17 mouse cellular contexts compared by ENCODE assay signal in genomic region chr10:119003839-119004238, GRCm38 (mm10).
DNase-seq lines count a peak whose midpoint lies in the region; ATAC-seq and TF ChIP-seq lines count a peak whose summit lies in the region.
"Had no signal": no experiment of that assay in that cellular context is flagged by ENCODE, and none has a peak within 500 bp of the region (broad histone marks: within the 10 kb centered on the region; RNA-seq: fewer than 3 reads in every experiment).

No protein-coding gene starts in this region.

- H3K9me3 ChIP-seq in kidney, postnatal 0 days (replicated peaks; ENCODE audit: low read length), result no peaks in the 10 kb centered on the region
- H3K9me3 ChIP-seq in stomach, embryonic 16.5 days (replicated peaks; ENCODE audit: control insufficient read depth, low read length), result no peaks in the 10 kb centered on the region
- H3K9me3 ChIP-seq: forebrain, embryonic 15.5 days; hindbrain, embryonic 13.5 days; megakaryocyte, embryonic 14.5 days; neural tube, embryonic 12.5 days had no signal

- peak; percentile 9 for DNase-seq in kidney, postnatal 0 days (ENCODE audit: low spot score)
- DNase-seq in kidney, postnatal 14 days, result no peak
- peak; percentile 53 for DNase-seq in urinary bladder, postnatal 14 days (ENCODE audit: low spot score)
- DNase-seq in urinary bladder, adult 2 months (ENCODE audit: low spot score), result no peak
- peak; percentile 50 for DNase-seq in induced T-regulatory cell, adult 2 months (ENCODE audit: low read depth)
- no peak for DNase-seq in heart, postnatal 36 days
- no peak for DNase-seq in heart, postnatal 4 days
- DNase-seq: cerebellum, adult 11 months; cerebellum, postnatal 14 days; gastrocnemius, postnatal 36 days; kidney, adult 11 months; kidney, postnatal 10 days had no signal

- H3K9ac ChIP-seq in kidney, postnatal 0 days (ENCODE audit: low read depth, low read length), result no peak overlapping the region
- H3K9ac ChIP-seq in stomach, embryonic 16.5 days (ENCODE audit: low read length), result no peak overlapping the region
- H3K9ac ChIP-seq: forebrain, embryonic 15.5 days; hindbrain, embryonic 13.5 days; neural tube, embryonic 12.5 days had no signal

- no peaks in the 10 kb centered on the region for H3K36me3 ChIP-seq in kidney, postnatal 0 days (ENCODE audit: insufficient read depth, low read length)
- H3K36me3 ChIP-seq in stomach, embryonic 16.5 days (ENCODE audit: control insufficient read depth, insufficient read depth, low read length), result no peaks in the 10 kb centered on the region
- H3K36me3 ChIP-seq: forebrain, embryonic 15.5 days; hindbrain, embryonic 13.5 days; neural tube, embryonic 12.5 days had no signal

- 54% methylated on average over 5 of the region's 5 CpGs for WGBS in kidney, postnatal 0 days
- WGBS in stomach, embryonic 16.5 days, result 51% methylated on average over 5 of the region's 5 CpGs

- H3K4me1 ChIP-seq in kidney, postnatal 0 days (replicated peaks; ENCODE audit: insufficient read depth, low read length), result no peaks in the 10 kb centered on the region
- no peaks in the 10 kb centered on the region for H3K4me1 ChIP-seq in stomach, embryonic 16.5 days (ENCODE audit: control insufficient read depth, insufficient read depth, low read length)
- H3K4me1 ChIP-seq: hindbrain, embryonic 13.5 days; megakaryocyte, embryonic 14.5 days; neural tube, embryonic 12.5 days had no signal

- no peak overlapping the region for H3K4me2 ChIP-seq in kidney, postnatal 0 days (ENCODE audit: low read length)
- no peak overlapping the region for H3K4me2 ChIP-seq in stomach, embryonic 16.5 days (ENCODE audit: low read depth, low read length)
- H3K4me2 ChIP-seq: forebrain, embryonic 15.5 days; hindbrain, embryonic 13.5 days; neural tube, embryonic 12.5 days had no signal

- no peaks in the 10 kb centered on the region for H3K27me3 ChIP-seq in kidney, postnatal 0 days (ENCODE audit: insufficient read depth, low read length)
- H3K27me3 ChIP-seq in stomach, embryonic 16.5 days (ENCODE audit: control insufficient read depth, insufficient read depth, low read length), result no peaks in the 10 kb centered on the region
- H3K27me3 ChIP-seq: forebrain, embryonic 15.5 days; hindbrain, embryonic 13.5 days; neural tube, embryonic 12.5 days had no signal

- no peak for TF ChIP-seq CTCF in kidney, postnatal 0 days (IDR thresholded peaks at IDR 0.05; ENCODE audit: low read depth)

- no peak overlapping the region for H3K27ac ChIP-seq in kidney, postnatal 0 days
- H3K27ac ChIP-seq in stomach, embryonic 16.5 days (ENCODE audit: low read length), result peak overlapping the region; percentile 30; the same call in 1 of the 2 replicates
- H3K27ac ChIP-seq: forebrain, embryonic 15.5 days; hindbrain, embryonic 13.5 days; neural tube, embryonic 12.5 days had no signal

- no peak for ATAC-seq in kidney, postnatal 0 days (replicated peaks; ENCODE audit: low FRiP score, low read depth)
- peak; percentile 44; the same call in 1 of the 2 replicates for ATAC-seq in stomach, embryonic 16.5 days (ENCODE audit: insufficient read depth, low FRiP score)
- ATAC-seq: forebrain, embryonic 15.5 days had no signal

- intact Hi-C loops in heart, postnatal 36 days (cut with DNase I), result no loop called here

- no peak overlapping the region for H3K4me3 ChIP-seq in kidney, postnatal 0 days (replicated peaks; ENCODE audit: low read depth, low read length)
- H3K4me3 ChIP-seq in stomach, embryonic 16.5 days (replicated peaks; ENCODE audit: low read length), result no peak overlapping the region
- H3K4me3 ChIP-seq: forebrain, embryonic 15.5 days; hindbrain, embryonic 13.5 days; megakaryocyte, embryonic 14.5 days; neural tube, embryonic 12.5 days had no signal

Comparison
In these comparisons a context has a peak if more than half of its experiments do, and no peak if none do; other contexts are left out.
1. DNase-seq: peak in kidney, postnatal 0 days (single experiment), urinary bladder, postnatal 14 days (single experiment) and induced T-regulatory cell, adult 2 months (single experiment); none in kidney, postnatal 14 days (single experiment), urinary bladder, adult 2 months (single experiment), heart, postnatal 36 days (0 of 2) and heart, postnatal 4 days (single experiment).